Mouse (Mus musculus) right cerebral cortex, postnatal 10 days (tissue): ENCODE measurements around the gene Mpz.
A peak's percentile ranks its signal among the peaks of the same experiment; 100 is the strongest.

Source experiments
- DNase-seq, 2 experiments: peaks; one replicate each; pipeline ENCODE4 v3.0.0; 2021; ENCODE audit warnings: low spot score in 2 of 2

Mpz gene

DNA sequence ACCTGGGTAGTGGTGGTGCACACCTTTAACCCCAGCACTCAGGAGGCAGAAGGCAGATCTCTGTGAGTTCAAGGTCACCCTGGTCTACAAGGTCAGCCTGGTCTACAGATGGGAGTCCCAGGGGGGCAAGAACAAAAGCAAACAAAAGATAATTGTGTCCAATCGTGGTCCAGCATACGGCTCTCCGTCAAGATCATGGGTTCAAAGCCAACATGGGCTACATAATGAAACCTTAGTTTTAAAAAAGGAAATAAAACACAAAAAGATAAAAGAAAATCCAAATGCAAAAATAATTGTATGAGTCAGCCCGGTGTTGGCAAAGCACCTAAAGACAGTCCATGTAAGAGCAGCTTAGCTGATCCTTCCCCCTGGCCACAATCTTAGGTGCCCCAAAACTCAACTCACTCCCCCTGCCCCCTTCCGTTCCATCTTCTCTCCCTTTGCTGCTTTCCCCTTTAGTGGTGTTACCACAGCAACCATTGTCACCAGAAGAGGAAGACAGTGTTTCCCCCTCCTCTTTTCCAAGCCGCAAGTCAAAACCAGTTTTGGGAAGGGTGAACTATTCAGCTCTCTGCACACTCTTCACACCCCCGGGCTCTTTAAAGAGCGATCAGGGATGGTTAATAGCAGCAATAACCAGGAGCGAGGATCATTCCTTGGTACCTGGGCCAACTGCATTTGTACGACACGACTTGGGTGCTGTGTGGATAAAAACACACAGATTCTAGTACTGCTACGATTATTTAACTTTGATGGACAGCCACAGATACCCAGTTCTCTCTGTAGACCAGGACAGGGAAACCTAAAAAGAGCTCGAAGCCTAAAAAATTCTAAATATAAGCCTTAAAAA, 37.6 kb downstream of the Mpz start:
- DNase-seq, result peak; percentile 29 to 32

DNA sequence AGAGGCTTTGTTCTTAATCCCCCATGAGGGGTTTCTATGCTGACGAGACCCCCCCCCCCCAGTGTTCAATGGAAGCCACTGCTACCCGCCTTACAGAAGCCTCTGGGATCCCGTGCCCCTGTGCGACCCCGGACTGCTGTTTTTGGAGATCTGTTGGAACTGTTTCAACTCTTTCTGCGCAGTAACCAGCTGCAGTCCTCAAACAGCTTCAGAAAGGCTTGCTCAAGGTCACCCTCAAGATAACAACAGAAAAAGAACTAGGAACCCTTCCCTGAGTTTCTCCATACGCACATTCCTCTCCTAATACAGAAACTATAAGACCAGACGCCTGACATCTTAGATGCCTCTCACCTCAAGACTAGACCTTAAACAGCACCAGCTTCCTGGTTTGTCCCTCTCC, 38.5 kb downstream of the Mpz start:
- DNase-seq, result no peak

DNA sequence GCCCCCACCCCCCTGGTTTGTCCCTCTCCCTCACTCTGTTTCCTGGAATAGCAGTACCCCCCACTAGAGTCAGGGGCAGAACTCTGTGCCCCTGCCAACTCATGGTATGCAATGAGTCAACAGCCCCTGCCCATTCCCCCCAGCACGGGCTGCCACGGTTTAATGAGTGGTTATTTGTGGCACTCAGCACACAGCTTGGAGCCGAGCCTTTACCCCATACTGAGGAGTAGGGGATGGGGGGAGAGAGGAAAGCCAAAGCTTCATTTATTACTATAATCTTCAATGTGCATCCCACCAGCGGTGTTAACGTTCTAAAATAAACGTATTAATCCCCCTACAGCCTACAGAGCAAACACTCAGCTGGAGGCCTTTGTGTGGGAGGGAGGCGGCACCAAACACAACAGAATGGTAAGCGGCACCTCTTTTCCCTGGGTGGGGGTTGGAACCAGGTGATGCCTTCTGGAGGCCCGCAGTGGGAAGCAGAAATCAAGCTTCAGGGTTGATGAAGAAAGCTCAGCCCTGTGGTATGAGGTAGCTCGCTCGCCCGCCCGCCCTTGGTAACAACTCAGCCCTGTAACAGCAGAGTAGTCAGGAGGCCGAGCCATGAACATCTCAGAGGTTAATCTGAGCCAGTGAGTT, 39.1 kb downstream of the Mpz start:
- no peak for DNase-seq

GRCm38 (mm10) chr1:171190832-171191231, 40.3 kb downstream of the Mpz start:
- no peak for DNase-seq

DNA sequence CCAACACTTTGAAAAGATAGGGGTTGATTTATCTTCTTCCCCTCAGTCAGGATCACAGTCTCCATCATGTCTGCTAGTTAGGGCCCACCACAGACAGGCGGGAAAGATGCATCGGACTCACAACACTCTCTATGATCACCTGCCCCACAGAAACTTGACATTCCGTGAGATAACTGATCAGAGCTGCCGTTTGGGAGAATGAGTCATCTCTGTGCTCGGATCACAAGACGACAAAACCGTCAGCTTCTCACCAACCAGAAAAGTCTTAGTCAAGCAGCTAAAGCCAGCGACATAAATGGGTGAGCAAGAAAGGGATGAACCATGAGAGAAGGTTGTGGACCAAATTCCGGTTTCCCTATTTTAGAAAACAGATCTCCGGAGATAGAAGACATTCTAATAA, 41.8 kb downstream of the Mpz start:
- no peak for DNase-seq

DNA sequence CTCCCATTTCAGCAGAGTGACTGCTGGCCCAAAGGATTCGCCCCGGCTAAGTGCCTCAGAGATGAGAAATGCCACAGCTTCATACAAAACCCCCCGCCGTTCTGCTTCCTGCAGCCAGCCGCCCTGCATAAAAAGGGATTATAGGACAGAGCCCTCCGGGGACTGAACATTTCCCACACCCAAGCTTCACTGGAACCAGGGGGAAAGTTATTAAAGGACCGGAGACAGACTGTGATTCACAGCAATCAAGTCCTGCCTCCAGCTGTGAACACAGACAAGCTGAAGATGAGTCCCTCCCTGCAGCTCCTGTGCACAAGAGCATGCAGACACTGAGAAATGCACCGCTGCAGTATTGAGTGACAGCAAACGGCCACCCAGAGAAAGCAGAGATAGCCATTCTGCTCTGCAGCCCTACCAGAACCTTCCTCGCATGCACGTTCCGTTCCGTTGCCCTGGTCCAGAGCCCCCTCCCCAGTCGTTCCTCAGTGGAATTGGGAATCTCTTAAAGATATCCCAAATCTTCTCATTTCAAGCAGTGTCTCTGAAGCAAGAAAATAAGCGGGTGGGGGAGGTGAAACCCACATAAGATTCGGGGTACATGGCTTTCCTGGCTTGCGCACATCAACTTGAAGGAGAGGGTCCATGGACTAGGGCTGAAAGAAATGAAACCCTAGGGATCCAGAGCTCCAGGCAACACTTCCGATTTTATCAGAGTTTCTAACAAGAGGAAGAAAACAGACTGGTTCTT, 42.8 kb downstream of the Mpz start:
- DNase-seq, result no peak

DNA sequence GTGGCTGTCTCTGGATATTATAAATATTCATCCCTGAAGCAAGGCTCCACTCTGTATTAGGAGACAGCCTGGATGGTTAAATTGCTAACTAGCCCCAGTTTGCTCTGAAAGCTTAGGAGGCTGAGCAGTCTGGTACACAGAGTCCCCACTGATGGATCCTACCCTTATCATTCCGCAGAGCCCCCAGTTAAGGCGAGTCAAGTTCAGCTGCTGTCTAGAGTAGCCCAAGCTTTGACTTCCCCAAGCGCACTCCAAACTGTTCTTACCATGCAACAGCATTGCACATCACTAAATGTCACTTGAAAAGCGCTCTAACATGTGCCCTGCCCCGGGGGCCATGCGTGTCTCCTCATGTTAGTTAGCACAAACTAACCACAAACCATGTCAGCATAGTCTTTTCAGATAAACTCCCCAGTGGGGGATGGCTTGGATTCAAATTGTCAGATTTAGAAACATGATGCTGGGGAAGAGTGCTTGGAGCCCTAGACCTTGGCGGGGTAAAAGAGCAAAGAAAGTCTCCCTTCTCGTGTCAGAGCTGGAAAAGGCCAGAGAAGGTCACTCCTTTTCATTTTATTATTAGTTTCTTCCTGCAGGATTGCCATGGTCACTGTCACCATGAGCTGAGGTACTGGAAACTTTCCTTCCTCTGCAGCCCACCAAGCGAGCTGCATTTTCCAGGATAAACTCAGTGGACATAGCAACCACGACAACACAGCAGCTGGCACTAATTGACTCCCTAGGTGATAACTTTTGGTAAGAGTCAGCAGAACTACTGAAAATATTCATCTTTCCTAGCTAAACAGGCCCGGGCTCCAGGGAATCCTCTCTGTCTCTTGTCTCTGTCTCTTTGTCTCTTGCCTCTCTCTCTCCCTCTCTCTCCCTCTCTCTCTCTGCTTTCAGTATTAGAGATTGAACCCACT, 43.7 kb downstream of the Mpz start:
- no peak for DNase-seq

GRCm38 (mm10) chr1:171195046-171195822, 44.7 kb downstream of the Mpz start:
- DNase-seq, result no peak

- DNase-seq, result peak; percentile 78 to 82
Observed at GRCm38 (mm10) chr1:171195887-171196397, 45.4 kb downstream of the Mpz start, which contains the start of gene Pcp4l1. Gene Pcp4l1 (minus strand): TSS chr1:171196268.

DNA sequence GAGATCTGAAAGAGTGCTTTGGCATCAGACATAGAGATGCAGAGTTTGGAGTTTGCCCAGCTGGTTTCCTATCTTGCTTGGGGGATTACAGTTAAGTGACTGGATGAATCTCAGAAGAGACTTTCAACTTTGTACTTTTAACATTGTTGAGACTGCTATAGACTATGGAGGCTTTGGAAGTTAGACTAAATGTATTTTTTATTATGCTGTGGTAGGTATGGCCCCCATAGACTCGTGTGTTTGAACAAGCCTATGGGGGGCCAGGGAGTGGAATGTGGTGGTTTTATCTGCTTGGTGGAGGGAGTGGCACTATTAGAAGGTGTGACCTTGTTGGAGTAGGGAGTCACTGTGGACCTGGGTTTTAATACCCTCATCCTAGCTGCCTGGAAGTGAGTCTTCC, 49.0 kb downstream of the Mpz start:
- no peak for DNase-seq

DNA sequence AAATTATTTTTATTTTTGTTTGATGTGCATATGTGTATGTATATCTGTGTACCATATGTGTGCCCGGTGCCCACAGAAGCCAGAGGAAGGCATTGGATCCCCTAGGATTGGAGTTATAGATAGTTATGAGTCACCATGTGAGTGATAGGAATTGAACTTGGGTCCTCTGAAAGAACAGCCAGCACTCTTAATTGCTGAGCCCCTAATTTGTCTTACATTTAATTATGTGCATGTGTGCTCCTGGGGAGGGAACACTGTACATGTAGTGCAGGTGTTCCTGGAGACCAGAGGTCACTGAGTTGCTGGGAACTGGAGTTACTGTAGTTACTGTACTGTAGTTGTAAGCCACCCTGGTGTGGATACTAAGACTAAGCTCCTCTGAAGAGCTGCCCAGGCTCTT, 50.3 kb downstream of the Mpz start:
- DNase-seq, result no peak

DNA sequence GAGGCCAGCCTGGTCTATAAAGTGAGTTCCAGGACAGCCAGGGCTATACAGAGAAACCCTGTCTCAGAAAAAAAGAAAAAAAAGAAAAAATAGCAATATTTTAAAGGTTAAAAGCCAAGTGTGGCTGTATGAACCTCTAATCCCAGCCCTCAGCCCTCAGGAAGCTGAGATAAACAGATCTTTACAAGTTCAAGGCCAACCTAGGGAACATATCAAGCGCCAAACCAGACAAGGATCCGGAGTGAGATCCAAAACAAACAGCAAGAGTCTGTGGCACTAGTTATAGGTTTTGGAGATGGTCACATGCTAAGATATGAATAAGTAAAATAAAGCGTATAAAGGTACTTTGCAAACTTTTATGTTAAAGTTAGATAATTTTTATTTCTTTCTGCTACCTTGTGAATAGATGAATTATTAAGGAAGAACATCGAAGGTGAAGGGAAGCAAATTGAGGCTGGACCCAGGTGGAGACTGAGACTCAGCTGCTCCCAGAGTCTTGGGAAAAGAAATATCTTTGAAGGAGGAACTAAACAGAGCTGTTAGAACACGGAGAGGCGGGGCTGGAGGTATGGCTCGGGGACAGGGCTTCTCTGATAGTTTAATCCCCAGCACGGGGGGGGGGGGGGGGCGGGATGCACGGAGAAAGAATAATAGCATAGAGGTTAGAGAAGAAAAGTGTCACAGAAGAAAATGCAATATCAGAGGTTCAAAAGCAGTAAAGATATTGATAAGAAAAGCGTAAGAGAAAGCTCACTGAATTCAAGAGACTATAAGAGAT, 53.1 kb downstream of the Mpz start:
- no peak for DNase-seq

GRCm38 (mm10) chr1:171204249-171204644, 53.7 kb downstream of the Mpz start:
- DNase-seq, result no peak

GRCm38 (mm10) chr1:171205704-171206493, 55.4 kb downstream of the Mpz start:
- DNase-seq, result no peak

DNA sequence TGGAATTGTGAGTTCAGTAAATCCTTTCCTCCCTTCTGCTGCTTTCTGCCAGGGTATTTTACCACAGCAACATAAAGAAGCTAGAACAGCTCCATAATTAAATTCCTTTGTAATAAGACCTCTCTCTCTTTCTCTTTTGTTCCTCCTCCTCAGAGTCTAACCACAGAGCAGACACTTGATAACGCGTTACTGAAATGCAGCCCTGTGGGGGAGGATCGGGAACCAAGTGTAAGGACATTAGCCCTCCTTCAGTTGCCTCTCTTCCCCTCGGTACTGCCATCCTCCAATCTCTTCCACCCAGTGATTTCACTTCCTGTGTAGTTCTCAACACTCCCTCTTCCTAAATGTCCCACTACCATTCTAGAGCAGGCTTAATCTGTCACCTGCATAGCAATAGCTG, 58.9 kb downstream of the Mpz start:
- DNase-seq, result no peak
